Mouse (Mus musculus): ENCODE results near the gene Gm4881.

DNA sequence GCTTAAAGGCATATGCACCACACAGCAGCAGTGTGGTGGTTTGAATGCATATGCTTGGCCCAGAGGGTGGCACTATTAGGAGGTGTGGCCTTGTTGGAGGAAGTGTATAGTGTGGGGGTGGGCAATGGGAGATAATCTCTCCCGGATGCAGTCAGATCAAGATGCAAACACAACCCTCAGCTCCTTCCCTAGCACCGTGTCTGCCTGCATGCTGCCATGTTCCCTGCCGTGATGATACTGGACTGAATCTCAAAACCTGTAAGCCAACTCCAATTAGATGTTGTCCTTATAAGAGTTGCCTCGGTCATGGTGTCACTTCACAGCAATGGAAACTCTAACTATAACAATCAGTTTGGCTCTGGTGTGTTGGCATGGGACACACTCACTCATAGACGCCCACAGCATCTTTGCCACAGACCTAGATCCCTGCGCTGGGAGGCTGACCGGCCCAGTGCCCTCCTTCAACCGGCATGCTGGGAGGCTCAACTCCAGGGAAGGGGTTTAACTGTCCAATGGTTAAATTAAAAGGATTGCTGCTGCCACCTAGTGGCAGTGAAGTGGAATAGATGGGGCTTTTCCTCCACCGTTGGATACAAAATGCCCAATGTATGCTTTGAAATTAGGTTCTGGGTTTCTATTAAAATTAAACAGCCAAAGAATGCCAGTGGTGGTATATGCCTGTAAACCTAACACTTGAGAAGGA, 30.8 kb upstream of the Gm4881 start:
- TF ChIP-seq CTCF (IDR thresholded peaks at IDR 0.05; ENCODE audit: low read depth, low read length) (peak; percentile 69), POLR2AphosphoS5 (IDR thresholded peaks at IDR 0.05; ENCODE audit: insufficient replicate concordance, low read depth, low read length) (no peak), GATA1 (IDR thresholded peaks at IDR 0.05; ENCODE audit: borderline replicate concordance, low read length) (no peak), TAL1 (conservative IDR thresholded peaks at IDR 0.05; ENCODE audit: low read depth, low read length) (no peak), GATA2 (IDR thresholded peaks at IDR 0.05; ENCODE audit: borderline replicate concordance, low read depth, low read length) (no peak)
